Mouse (Mus musculus): Measurements from ENCODE around the gene Olfr1505. TPM values are rescaled to one million over a fixed set of nuclear protein-coding genes. Genes with fewer than 3 reads are reported as not detected.

Gene Olfr1505
- not detected in 2 replicates for polyA plus RNA-seq (2014; fragmentation: Nextera tagmentation; extraction: Ambion mirVana)

DNA sequence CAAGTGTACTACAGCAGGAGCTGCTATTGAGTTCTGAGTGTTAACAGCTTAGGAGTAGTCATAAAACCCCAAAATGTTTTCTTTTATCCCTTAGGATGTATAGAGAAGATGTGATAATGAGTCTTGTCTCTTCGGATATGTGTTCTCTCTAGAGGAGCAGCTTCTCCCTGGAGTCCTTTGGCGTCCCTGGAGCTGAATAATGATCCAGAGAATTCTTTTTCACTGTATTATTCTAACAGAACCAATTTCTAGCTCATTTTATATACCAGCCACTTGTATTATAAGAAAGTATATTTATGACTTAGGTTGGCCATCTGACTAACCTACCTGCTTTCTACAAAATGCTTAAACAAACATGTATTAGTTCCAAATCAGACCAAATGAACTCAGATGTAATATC, at the start of gene Olfr1505:
Gene Olfr1505 (plus strand): TSS at position 301 of the 400 bp plus-strand sequence.
- DNase-seq (no peak), ATAC-seq (ENCODE audit: insufficient read depth) (no peak)
- no peaks in the 10 kb centered on the region for H3K4me1 ChIP-seq (ENCODE audit: insufficient read depth)
- H3K36me3 ChIP-seq (ENCODE audit: insufficient read depth) = no peaks in the 10 kb centered on the region
- H3K27me3 ChIP-seq (ENCODE audit: insufficient read depth, low read length) = no peaks in the 10 kb centered on the region
- TF ChIP-seq CTCF (IDR thresholded peaks at IDR 0.05; ENCODE audit: low read depth) = no peak
- H3K9me3 ChIP-seq (ENCODE audit: low read depth, low read length) = no peaks in the 10 kb centered on the region
- 65% methylated on average over 2 of the region's 2 CpGs for WGBS
- no peak within 1 kb of the TSS for H3K9ac ChIP-seq
- H3K4me2 ChIP-seq = no peak within 1 kb of the TSS
- no peak within 1 kb of the TSS for H3K4me3 ChIP-seq (ENCODE audit: low read depth, low read length)
- no peak within 1 kb of the TSS for H3K27ac ChIP-seq (ENCODE audit: low read depth)

DNA sequence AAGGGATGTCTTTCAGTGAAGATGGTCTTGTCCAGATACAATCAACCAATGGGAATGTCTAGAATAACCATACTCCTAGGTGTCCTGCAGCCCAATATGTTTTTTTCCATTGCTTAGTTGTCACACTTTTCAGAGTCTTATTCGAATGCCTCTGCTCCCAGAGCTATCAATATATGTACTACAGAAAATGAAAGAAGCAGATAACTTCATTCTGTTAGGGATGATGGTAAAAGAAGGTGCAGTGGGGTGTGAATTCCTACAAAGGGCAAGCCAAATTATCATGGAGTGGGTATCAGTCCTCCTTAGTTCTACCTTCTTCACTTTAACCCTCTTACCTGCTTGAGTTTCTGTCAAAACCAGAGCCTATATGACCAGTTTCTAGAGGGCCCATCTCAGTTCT, 15.5 kb upstream of the Olfr1505 start, which contains the start of gene Olfr1504:
Gene Olfr1504 (minus strand): TSS at position 101 of the 400 bp plus-strand sequence.
- Histone ChIP-seq H3K27ac (ENCODE audit: low read depth) (no peak within 1 kb of the TSS), H3K9ac (no peak within 1 kb of the TSS), H3K4me2 (no peak within 1 kb of the TSS), H3K36me3 (ENCODE audit: insufficient read depth) (no peaks in the 10 kb centered on the region), H3K4me3 (ENCODE audit: low read depth, low read length) (no peak within 1 kb of the TSS), H3K4me1 (ENCODE audit: insufficient read depth) (no peaks in the 10 kb centered on the region), H3K9me3 (ENCODE audit: low read depth, low read length) (no peaks in the 10 kb centered on the region), H3K27me3 (ENCODE audit: insufficient read depth, low read length) (no peaks in the 10 kb centered on the region)
- ATAC-seq (ENCODE audit: insufficient read depth) = no peak
- TF ChIP-seq CTCF (IDR thresholded peaks at IDR 0.05; ENCODE audit: low read depth) = no peak
- 48% methylated on average over 1 of the region's 1 CpGs for WGBS
- no peak for DNase-seq

Other genes starting within 250 kb of the Olfr1505 start
- gene Olfr1491, start 216.3 kb upstream of the Olfr1505 start, polyA plus RNA-seq (2014; fragmentation: Nextera tagmentation; extraction: Ambion mirVana) = not detected in 2 replicates
- not detected in 2 replicates for gene Olfr1493-ps1, start 190.3 kb upstream of the Olfr1505 start, polyA plus RNA-seq (2014; fragmentation: Nextera tagmentation; extraction: Ambion mirVana)
- gene Olfr1494, start 173.8 kb upstream of the Olfr1505 start, polyA plus RNA-seq (2014; fragmentation: Nextera tagmentation; extraction: Ambion mirVana) = not detected in 2 replicates
- not detected in 2 replicates for gene Olfr1495, start 148.9 kb upstream of the Olfr1505 start, polyA plus RNA-seq (2014; fragmentation: Nextera tagmentation; extraction: Ambion mirVana)
- not detected in 2 replicates for gene Olfr1496, start 135.7 kb upstream of the Olfr1505 start, polyA plus RNA-seq (2014; fragmentation: Nextera tagmentation; extraction: Ambion mirVana)
- not detected in 2 replicates for gene Olfr1497, start 115.3 kb upstream of the Olfr1505 start, polyA plus RNA-seq (2014; fragmentation: Nextera tagmentation; extraction: Ambion mirVana)
- not detected in 2 replicates for gene Olfr1499, start 94.1 kb upstream of the Olfr1505 start, polyA plus RNA-seq (2014; fragmentation: Nextera tagmentation; extraction: Ambion mirVana)
- gene Olfr1500, start 83.0 kb upstream of the Olfr1505 start, polyA plus RNA-seq (2014; fragmentation: Nextera tagmentation; extraction: Ambion mirVana) = not detected in 2 replicates
- gene Olfr1501, start 62.8 kb upstream of the Olfr1505 start, polyA plus RNA-seq (2014; fragmentation: Nextera tagmentation; extraction: Ambion mirVana) = not detected in 2 replicates
- not detected in 2 replicates for gene Olfr1502, start 51.7 kb upstream of the Olfr1505 start, polyA plus RNA-seq (2014; fragmentation: Nextera tagmentation; extraction: Ambion mirVana)
- gene Olfr1504, start 15.6 kb upstream of the Olfr1505 start, polyA plus RNA-seq (2014; fragmentation: Nextera tagmentation; extraction: Ambion mirVana) = not detected in 2 replicates

Data from lung, embryonic 14.5 days (tissue).